Mouse (Mus musculus): ENCODE data around the gene Cbll1. TPM values are rescaled to one million over a fixed set of nuclear protein-coding genes. Genes with fewer than 3 reads are reported as not detected.

Gene Cbll1
- 10 to 100 TPM; 16.5 to 20.3 (median 19.1) TPM for total RNA-seq (2022)

- peak; percentile 90 for DNase-seq
These were observed at the start of gene Cbll1 for GRCm38 (mm10) chr12:31499314-31500131. Gene Cbll1, minus strand, starts transcription at chr12:31499616.

GRCm38 (mm10) chr12:31546061-31546460 is 46.6 kb upstream of the Cbll1 start:
- DNase-seq = no peak

- DNase-seq = no peak
These were observed 45.8 kb upstream of the Cbll1 start for GRCm38 (mm10) chr12:31545219-31545618.

GRCm38 (mm10) chr12:31541541-31541940 is 42.1 kb upstream of the Cbll1 start:
- no peak for DNase-seq

- no peak for DNase-seq
These were observed 40.4 kb upstream of the Cbll1 start for GRCm38 (mm10) chr12:31539783-31540182.

GRCm38 (mm10) chr12:31537515-31538230 is 38.3 kb upstream of the Cbll1 start:
- no peak for DNase-seq

- DNase-seq = no peak
These were observed 34.8 kb upstream of the Cbll1 start for GRCm38 (mm10) chr12:31534060-31534843.

- peak; percentile 2 for DNase-seq
These were observed 33.9 kb upstream of the Cbll1 start for GRCm38 (mm10) chr12:31533218-31533908.

GRCm38 (mm10) chr12:31532054-31532453 is 32.6 kb upstream of the Cbll1 start:
- DNase-seq = no peak

- DNase-seq = no peak
These were observed 28.0 kb upstream of the Cbll1 start for GRCm38 (mm10) chr12:31527407-31527806.

GRCm38 (mm10) chr12:31521371-31521770 is 22.0 kb upstream of the Cbll1 start:
- DNase-seq = no peak

GRCm38 (mm10) chr12:31520119-31520518 is 20.7 kb upstream of the Cbll1 start:
- DNase-seq = no peak

- DNase-seq = no peak
These were observed 14.5 kb upstream of the Cbll1 start for GRCm38 (mm10) chr12:31513724-31514503.

- no peak for DNase-seq
These were observed 13.4 kb upstream of the Cbll1 start for GRCm38 (mm10) chr12:31512634-31513411.

- no peak for DNase-seq
These were observed 11.8 kb upstream of the Cbll1 start for GRCm38 (mm10) chr12:31511218-31511617.

- DNase-seq = no peak
These were observed 9.1 kb upstream of the Cbll1 start for GRCm38 (mm10) chr12:31508496-31508895.

GRCm38 (mm10) chr12:31507718-31508364 is 8.4 kb upstream of the Cbll1 start:
- no peak for DNase-seq

- DNase-seq = no peak
These were observed 3.8 kb upstream of the Cbll1 start for GRCm38 (mm10) chr12:31503211-31503610.

GRCm38 (mm10) chr12:31501266-31501665 is 1.9 kb upstream of the Cbll1 start:
- no peak for DNase-seq

- DNase-seq = no peak
These were observed 780 bp upstream of the Cbll1 start for GRCm38 (mm10) chr12:31500196-31500595.

Measured in adrenal gland, adult 8-10 months (tissue).